Mouse (Mus musculus) liver, embryonic 14.5 days (tissue): ENCODE measurements at regions not wholly inside any gene's neighbourhood (a gene's known extent, or its start where the extent isn't known, plus 50 kb on each side); places are given as distances from the start of the nearest gene placed in this dataset.

Source experiments
- ATAC-seq: fragments of 200-750 bp; cut with Nextera tagmentation; 2 replicates; pipeline ENCODE4 v1.8.0; 2017; ENCODE audit warnings: moderate number of reproducible peaks, mild to moderate bottlenecking, moderate library complexity; ENCODE audit not compliant: insufficient read depth
- DNase-seq, 3 experiments: peaks; one replicate each; pipeline ENCODE4 v3.0.0-alpha.2; 2012 to 2013; ENCODE audit warnings: low read depth in 3 of 3, low spot score in 3 of 3
- H3K27ac ChIP-seq: fragments of 300-500 bp; sonication (generic); 2 replicates; pipeline ENCODE4 v1.5.1; 2014; ENCODE audit warnings: moderate library complexity, mild to moderate bottlenecking, control low read depth, inconsistent platforms
- H3K27me3 ChIP-seq: fragments of 300-500 bp; sonication (generic); 2 replicates; pipeline ENCODE4 v1.6.1; 2014; ENCODE audit warnings: mild to moderate bottlenecking, low read length, moderate library complexity; ENCODE audit not compliant: control insufficient read depth, insufficient read depth
- H3K36me3 ChIP-seq: fragments of 300-500 bp; sonication (generic); replicated peaks from 2 replicates; pipeline ENCODE4 v1.6.1; 2014; ENCODE audit warnings: low read depth; ENCODE audit not compliant: control insufficient read depth, insufficient read depth
- H3K4me1 ChIP-seq, 2 experiments: fragments of 200-500 bp in 1 of 2; fragments of 300-500 bp in 1 of 2; sonication (generic) in 1 of 2; replicated peaks; 2 replicates each; pipeline ENCODE4 v1.6.1; 2012 to 2014; ENCODE audit warnings: antibody characterized with exemption in 1 of 2, inconsistent platforms in 1 of 2, low read length in 1 of 2; ENCODE audit not compliant: control insufficient read depth in 2 of 2, insufficient read depth in 2 of 2
- H3K4me2 ChIP-seq: fragments of 300-500 bp; sonication (generic); 2 replicates; pipeline ENCODE4 v1.6.1; 2014; ENCODE audit warnings: low read depth, mild to moderate bottlenecking, control low read depth, moderate library complexity
- H3K4me3 ChIP-seq, 2 experiments: fragments of 200-500 bp in 1 of 2; fragments of 300-500 bp in 1 of 2; sonication (generic) in 1 of 2; 2 replicates each; pipeline ENCODE4 v1.5.1; 2012 to 2014; ENCODE audit warnings: low read depth in 2 of 2, low read length in 2 of 2, mild to moderate bottlenecking in 2 of 2, control low read depth in 1 of 2, inconsistent platforms in 1 of 2, moderate library complexity in 1 of 2; ENCODE audit not compliant: insufficient read depth in 1 of 2
- H3K9ac ChIP-seq: fragments of 300-500 bp; sonication (generic); replicated peaks from 2 replicates; pipeline ENCODE4 v1.6.1; 2014; ENCODE audit warnings: mild to moderate bottlenecking, control low read depth, moderate library complexity
- H3K9me3 ChIP-seq: fragments of 300-500 bp; sonication (generic); 2 replicates; pipeline ENCODE4 v1.6.1; 2016; ENCODE audit warnings: low read length, mixed read lengths; ENCODE audit not compliant: control insufficient read depth
- CTCF ChIP-seq: IDR thresholded peaks from 2 replicates; pipeline ENCODE4 v1.5.1; 2016; ENCODE audit warnings: antibody characterized with exemption, low read depth, control low read depth
- EP300 ChIP-seq: IDR thresholded peaks from 2 replicates; pipeline ENCODE4 v1.6.1; 2016; ENCODE audit warnings: antibody characterized with exemption, low read depth
- WGBS: fragments of 180-500 bp; shearing (Covaris S2); extraction: QIAGEN DNeasy Blood & Tissue Kit; methylation state at CpG from one replicate; pipeline ENCODE4 v1.1.7; 2014; ENCODE audit not compliant: insufficient replicate concordance; 5-methylcytosine and 5-hydroxymethylcytosine counted together

- Histone ChIP-seq H3K9me3 (no peaks in the 10 kb centered on the region), H3K9ac (no peak overlapping the region), H3K27me3 (no peaks in the 10 kb centered on the region), H3K36me3 (no peaks in the 10 kb centered on the region), H3K4me2 (no peak overlapping the region), H3K27ac (no peak overlapping the region), H3K4me3 (no peak overlapping the region), H3K4me1 (no peaks in the 10 kb centered on the region)
- WGBS, result 45% methylated on average over 11 of the region's 11 CpGs
- DNase-seq, result no peak
- no peak for TF ChIP-seq EP300
- TF ChIP-seq CTCF, result no peak
- ATAC-seq, result no peak
Observed at GRCm38 (mm10) chr7:136797780-136798435, 96.5 kb upstream of the Mgmt start.

GRCm38 (mm10) chr7:136798605-136799004, 95.8 kb upstream of the Mgmt start:
- H3K4me2 ChIP-seq, result no peak overlapping the region
- H3K9me3 ChIP-seq, result no peaks in the 10 kb centered on the region
- H3K36me3 ChIP-seq, result no peaks in the 10 kb centered on the region
- DNase-seq, result no peak
- H3K4me1 ChIP-seq, result no peaks in the 10 kb centered on the region
- no peaks in the 10 kb centered on the region for H3K27me3 ChIP-seq
- ATAC-seq, result no peak
- H3K9ac ChIP-seq, result no peak overlapping the region
- H3K27ac ChIP-seq, result no peak overlapping the region
- 40% methylated on average over 3 of the region's 3 CpGs for WGBS
- TF ChIP-seq CTCF, result no peak
- no peak for TF ChIP-seq EP300
- H3K4me3 ChIP-seq, result no peak overlapping the region

- DNase-seq, result no peak
- H3K36me3 ChIP-seq, result no peaks in the 10 kb centered on the region
- 73% methylated on average over 6 of the region's 6 CpGs for WGBS
- no peaks in the 10 kb centered on the region for H3K27me3 ChIP-seq
- no peaks in the 10 kb centered on the region for H3K9me3 ChIP-seq
- H3K4me2 ChIP-seq, result no peak overlapping the region
- no peak overlapping the region for H3K9ac ChIP-seq
- TF ChIP-seq EP300, result no peak
- TF ChIP-seq CTCF, result no peak
- H3K4me1 ChIP-seq, result no peaks in the 10 kb centered on the region
- no peak overlapping the region for H3K27ac ChIP-seq
- no peak overlapping the region for H3K4me3 ChIP-seq
- ATAC-seq, result no peak
Observed at GRCm38 (mm10) chr7:136807101-136807500, 87.3 kb upstream of the Mgmt start.

DNA sequence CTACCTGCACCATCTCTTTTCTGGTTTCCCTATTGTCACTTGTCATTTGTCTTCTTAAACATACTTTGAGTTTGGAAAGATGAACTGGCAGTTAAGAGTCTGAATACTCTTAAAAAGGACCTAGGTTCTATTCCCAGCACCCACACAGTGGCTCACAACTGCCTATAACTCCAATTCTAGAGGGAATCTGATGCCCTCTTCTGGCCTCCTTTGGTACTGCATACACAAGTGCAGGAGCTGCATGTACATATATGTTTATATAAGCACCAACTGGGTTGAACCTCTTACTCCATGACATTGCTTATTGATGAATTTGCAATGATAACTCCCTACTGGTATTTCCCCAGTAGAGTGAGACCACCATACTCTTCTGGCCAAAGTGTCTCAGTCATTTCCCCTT, 86.4 kb upstream of the Mgmt start:
- Histone ChIP-seq H3K9ac (no peak overlapping the region), H3K36me3 (no peaks in the 10 kb centered on the region), H3K4me1 (no peaks in the 10 kb centered on the region), H3K4me3 (no peak overlapping the region), H3K27ac (no peak overlapping the region), H3K9me3 (no peaks in the 10 kb centered on the region), H3K4me2 (no peak overlapping the region), H3K27me3 (no peaks in the 10 kb centered on the region)
- no peak for TF ChIP-seq EP300
- peak; percentile 40; the same call in 1 of the 2 replicates for TF ChIP-seq CTCF
- ATAC-seq, result no peak
- DNase-seq, result no peak

GRCm38 (mm10) chr7:136809576-136809975, 84.8 kb upstream of the Mgmt start:
- WGBS, result 70% methylated on average over 8 of the region's 8 CpGs
- DNase-seq, result no peak
- Histone ChIP-seq H3K36me3 (no peaks in the 10 kb centered on the region), H3K4me1 (no peaks in the 10 kb centered on the region), H3K9ac (no peak overlapping the region), H3K4me2 (no peak overlapping the region), H3K27ac (no peak overlapping the region), H3K27me3 (no peaks in the 10 kb centered on the region), H3K4me3 (no peak overlapping the region), H3K9me3 (no peaks in the 10 kb centered on the region)
- ATAC-seq, result no peak
- TF ChIP-seq EP300 (no peak), CTCF (no peak)
